Mouse (Mus musculus): ENCODE results near the gene Hist1h3c.
"Not testable (repeated sequence)": the region's sequence is repeated elsewhere in the genome, so short reads cannot be mapped to it uniquely, and the experiment has no call there.

Hist1h3c gene

DNA sequence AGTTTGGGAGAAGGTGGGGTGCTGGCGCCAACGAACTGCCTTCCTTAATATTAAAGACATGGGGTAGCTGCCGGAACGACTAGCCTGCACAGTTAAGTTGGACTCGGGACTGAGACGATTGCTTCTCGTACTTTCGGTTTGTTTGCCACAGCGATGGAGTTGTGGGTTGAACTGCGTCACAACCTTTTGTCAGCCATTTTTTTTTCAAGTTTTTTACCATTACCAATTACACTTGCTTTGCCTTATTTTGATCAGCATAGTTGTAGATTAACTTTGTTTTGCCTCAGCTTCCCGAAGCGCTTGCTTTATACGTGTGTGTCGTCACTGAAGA lies 5.5 kb downstream of the Hist1h3c start:
- no peak for DNase-seq (ENCODE audit: low spot score in 2 of 2)

DNA sequence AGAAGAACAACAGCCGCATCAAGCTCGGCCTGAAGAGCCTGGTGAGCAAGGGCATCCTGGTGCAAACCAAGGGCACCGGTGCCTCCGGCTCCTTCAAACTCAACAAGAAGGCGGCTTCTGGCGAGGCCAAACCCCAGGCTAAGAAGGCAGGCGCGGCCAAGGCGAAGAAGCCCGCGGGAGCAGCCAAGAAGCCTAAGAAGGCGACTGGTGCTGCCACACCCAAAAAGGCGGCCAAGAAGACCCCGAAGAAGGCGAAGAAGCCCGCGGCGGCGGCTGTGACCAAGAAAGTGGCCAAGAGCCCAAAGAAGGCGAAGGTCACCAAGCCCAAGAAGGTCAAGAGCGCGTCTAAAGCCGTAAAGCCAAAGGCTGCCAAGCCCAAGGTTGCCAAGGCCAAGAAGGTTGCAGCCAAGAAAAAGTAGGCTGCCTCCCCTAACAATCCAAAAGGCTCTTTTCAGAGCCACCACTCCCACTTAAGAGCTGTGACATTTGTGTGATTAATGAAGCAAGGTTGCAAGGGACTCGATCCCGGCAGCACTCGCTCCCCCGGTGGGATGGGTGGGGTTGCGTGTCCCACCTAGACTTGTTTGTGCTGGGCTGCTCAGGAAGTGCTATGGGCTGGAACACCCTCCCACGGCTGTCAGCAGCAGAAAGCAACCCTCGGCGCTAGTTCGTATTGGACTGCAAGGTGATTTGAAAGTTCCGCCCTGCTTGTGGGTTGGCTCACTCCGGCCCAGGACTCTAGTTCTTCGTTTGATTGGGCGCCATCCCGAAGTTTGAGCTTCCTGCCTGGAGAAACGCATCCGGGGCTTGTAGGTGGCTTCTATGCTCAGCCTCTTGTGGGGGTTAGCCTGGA lies 6.1 kb downstream of the Hist1h3c start:
- DNase-seq (ENCODE audit: low spot score in 2 of 2): peak; percentile 96

DNA sequence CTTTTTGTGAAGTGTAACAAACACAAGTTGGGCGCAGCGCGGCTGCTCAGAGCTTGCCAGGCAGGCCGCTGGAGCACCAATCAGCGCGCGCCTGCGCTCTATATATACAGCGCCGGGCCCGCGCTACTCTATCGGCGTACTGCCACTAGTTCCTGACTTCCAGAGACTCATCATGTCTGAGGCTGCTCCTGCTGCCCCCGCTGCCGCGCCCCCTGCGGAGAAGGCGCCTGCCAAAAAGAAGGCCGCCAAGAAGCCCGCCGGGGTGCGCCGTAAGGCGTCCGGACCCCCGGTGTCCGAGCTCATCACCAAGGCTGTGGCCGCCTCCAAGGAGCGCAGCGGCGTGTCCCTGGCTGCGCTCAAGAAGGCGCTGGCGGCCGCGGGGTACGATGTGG lies 6.7 kb downstream of the Hist1h3c start, which contains the start of gene Hist1h1c:
Hist1h1c (plus strand) TSS at position 132 of the 392 bp plus-strand sequence.
- DNase-seq (ENCODE audit: low spot score in 2 of 2): peak; percentile 93 to 95

GRCm38 (mm10) chr13:23738041-23738440 lies 7.4 kb downstream of the Hist1h3c start:
- DNase-seq (ENCODE audit: low spot score in 2 of 2): no peak

DNA sequence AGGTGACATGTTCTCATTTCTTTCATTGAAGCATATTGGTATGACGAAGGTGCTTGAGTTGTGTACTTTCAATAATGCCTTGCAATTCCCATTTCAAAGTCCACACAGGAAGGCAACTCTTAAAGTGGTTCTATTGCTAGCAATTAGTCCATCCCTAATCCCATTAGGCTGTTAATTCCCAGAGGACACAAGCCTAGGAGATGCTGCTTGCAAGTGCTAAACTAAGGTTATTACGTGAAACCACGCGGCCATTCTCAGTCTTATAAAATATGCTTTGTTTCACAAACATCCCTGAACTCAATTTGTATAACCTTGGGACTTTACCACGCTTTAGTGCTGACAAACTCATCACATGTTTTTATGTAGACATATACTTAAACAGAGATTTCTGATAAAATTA lies 8.3 kb downstream of the Hist1h3c start:
- no peak for DNase-seq (ENCODE audit: low spot score in 2 of 2)

DNA sequence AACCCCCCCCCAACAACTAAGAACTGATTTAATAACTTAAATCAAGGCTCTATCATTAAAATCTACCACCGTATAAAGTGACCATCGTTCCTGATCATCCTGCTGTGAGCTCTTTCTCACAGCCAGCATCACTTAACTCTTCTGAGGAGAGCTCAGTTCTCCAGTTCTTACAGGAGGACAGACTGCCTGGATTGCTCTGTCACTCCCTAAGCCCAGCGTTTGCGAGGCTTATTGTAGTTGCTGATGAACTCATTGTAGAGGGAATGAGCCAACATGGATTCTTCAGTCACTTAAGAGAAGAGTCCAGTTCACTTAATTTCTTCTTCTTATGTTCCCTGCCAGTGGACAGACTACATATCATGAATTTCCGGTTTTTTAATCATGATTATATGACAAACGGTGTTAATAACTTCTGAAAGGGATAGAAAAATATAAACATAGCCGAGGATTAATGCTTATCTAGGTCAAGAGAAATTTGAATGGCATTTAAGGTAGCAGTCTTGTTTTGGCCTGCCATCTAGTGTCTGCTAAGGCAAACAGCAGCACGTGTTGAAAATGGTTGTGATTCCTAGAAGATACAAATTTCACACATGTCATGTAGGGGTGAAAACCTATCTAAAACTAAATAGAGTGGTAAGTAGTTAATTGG lies 13.1 kb downstream of the Hist1h3c start:
- no peak for DNase-seq (ENCODE audit: low spot score in 2 of 2)

DNA sequence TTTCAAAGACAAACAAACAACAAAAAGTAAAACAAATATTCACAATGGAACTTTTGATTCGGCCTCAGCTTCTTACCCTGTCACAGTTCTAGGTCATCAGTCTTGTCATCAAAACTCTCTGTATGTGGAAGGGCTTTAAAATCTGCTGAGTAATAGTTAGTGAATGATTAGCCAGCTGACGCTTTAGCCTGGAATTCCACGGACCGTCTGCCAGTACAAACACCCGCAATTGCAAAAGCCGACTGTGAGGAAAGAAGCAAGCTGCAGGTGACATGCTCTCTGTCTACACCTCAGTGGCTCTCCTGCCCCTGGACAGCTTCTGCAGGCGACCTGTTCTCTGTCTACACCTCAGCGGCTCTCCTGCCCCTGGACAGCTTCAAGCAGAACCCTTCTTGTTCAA lies 14.9 kb downstream of the Hist1h3c start:
- DNase-seq (ENCODE audit: low spot score in 2 of 2): no peak

DNA sequence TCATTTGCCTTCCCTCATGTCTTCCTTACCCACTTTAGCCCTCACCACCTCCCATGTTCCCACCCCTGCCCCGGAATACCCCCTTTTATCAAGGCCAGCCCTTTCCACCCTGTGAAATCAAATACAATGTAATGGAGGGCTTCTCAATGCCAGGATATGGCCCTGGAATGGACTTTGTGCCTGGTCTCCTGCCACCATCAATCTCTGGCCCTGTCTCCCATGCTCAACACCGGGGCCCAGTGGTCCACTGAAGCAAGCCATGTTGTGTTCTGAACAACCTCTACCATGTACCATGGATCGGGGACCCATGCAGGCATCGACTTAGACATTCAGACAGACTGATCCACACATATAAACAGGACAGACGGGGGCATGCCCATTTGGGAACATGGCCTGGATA lies 15.7 kb downstream of the Hist1h3c start:
- no peak for DNase-seq (ENCODE audit: low spot score in 2 of 2)

GRCm38 (mm10) chr13:23729192-23729525 lies 16.2 kb downstream of the Hist1h3c start:
- DNase-seq (ENCODE audit: low spot score in 2 of 2): no peak

DNA sequence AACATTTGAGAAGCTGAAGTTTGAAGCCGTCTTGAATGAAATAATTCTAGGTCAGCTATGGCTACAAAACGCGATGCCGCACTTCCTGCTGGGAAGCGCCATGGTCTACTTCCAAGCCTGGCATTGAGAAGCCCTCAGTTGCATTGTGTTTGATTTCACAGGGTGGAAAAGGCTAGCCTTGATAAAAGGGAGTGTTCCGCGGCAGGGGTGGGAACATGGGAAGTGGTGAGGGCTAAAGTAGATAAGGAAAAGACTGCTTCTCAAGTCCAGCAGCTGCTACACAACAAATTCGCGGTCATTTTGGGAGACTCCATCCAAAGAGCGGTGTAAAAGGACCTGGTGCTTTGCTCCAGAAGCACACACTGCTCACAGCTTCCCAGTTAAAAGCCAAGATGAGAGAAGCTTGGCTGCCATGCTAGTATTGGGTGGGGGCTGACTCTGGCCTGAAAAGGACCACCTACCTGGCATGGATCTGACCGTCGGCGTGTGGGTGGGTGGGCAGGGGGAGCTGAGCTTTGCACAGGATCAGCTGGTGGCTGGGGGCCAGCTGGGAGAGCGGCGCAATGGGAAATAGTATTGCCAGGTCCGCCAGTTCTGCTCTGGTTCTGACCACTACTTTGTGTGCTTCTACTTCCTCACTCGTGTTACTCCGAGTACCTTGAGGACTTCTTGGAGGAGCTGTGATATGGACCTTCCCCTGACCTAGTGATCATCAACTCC lies 16.8 kb downstream of the Hist1h3c start:
- DNase-seq (ENCODE audit: low spot score in 2 of 2): no peak

GRCm38 (mm10) chr13:23725213-23725612 lies 20.2 kb downstream of the Hist1h3c start:
- no peak for DNase-seq (ENCODE audit: low spot score in 2 of 2)

DNA sequence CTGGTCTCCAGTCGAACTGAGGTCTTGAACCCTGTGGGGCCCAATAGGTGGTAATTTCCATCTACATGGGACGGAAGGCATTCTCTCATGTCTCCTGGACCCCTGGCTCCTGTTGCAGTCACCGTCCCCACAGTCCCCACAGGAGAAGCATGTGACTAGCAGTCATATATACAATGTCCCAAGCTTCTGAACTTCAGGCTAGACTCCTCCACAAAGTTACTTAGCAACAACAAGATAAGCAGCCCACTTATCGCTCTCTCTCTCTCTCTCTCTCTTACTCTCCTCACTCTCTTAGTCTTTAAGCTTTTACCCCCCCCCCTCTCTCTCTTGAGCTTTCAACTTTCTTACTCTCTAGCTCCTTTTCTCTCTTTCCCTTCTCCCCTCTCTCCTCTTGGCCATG lies 21.2 kb downstream of the Hist1h3c start:
- no peak for DNase-seq (ENCODE audit: low spot score in 2 of 2)

DNA sequence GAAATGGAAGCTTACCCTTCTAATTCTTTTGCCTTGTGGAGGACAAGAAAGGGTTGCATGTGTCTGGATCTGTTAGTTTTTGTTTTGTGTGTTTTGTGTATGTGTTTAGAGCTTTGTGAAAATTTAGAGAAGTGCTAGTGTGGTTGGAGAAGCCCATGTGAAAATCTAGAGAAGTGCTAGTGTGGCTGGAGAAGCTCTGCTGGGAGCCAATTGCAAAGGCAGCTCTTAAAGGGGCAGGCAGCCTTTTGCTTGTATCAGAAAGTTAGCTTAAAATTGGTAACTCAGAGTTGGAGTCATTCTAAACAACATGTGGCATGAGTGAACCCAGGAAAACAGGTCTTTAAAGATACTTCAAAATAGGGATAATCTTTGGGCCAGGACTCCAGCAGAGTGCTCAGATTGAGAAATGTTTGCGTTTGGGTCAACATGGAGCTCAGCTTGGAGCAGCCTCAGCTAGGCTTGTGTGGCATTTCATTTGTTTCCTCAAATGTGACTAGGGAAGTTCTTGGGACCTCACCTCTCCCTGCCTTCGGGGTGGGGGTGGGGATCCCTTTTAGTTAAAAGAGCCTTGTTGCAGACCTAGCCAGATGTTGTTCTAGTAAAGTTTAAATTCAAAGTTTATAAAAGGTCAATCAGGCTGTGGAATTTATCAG lies 27.7 kb downstream of the Hist1h3c start:
- DNase-seq (ENCODE audit: low spot score in 2 of 2): not testable (repeated sequence)

DNA sequence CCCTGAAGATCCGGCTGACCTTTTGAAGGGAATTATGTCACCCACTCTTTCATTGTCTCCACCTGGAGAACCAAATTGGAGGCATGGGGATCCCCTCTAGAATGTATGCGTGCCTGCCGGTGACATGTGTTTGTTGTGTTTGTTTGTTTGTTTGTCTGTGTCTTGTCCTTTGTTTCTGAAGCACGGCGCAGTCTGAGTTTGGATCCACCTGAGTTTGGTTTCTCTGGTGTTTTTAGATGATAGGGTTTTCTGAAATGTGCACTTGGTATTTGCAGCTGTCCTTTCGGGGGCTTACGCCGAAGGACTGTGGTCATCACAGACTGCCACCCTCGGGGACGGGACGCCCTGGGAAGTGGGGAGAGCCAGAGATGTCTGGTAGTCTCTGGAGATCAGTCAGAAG lies 28.2 kb downstream of the Hist1h3c start:
- no peak for DNase-seq (ENCODE audit: low spot score in 2 of 2)

DNA sequence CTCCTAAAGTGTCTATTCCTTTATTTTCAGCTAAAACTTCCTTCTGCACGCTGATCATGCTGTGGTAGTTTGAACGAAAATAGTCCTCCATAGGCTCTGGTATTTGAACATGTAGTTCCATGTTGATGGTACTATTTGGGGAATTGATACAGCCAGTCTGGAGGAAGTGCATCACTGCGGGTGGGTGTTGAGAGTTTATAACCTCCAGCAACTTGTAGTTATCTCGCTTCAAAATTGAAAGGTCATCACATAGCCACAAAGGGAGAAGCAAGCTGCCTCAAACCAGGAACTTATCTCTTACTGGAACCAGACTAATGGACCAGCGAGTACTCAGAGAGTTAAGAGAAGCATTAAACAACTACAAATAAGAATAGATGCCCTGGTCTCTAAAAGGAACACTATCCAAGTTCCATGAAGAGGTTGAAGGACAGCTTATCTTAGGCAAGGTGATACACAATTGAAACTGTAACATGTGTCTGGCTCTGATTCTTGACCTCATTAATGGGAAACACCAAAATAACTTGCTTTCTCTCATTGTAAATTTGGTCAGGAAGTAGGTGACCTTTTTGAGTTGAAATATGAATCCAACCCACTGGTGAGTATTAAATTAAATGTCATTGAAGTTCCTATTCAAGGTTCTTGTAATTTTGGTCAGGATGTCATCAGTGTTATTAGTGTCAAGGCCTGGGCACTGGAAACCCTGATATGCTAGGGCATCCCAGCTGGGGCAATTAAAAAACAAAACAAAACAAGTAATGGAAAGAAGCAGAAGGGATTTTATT lies 28.9 kb downstream of the Hist1h3c start:
- DNase-seq (ENCODE audit: low spot score in 2 of 2): peak in 1 of 2 experiments; percentile 35

- DNase-seq (ENCODE audit: low spot score in 2 of 2): peak; percentile 55
Measured at GRCm38 (mm10) chr13:23710374-23711089, 34.9 kb downstream of the Hist1h3c start, which contains the start of gene Hfe. Gene Hfe (minus strand): TSS chr13:23710854.

GRCm38 (mm10) chr13:23709714-23710373 lies 35.6 kb downstream of the Hist1h3c start:
- DNase-seq (ENCODE audit: low spot score in 2 of 2): no peak

- DNase-seq (ENCODE audit: low spot score in 2 of 2): no peak
Measured at GRCm38 (mm10) chr13:23708654-23709053, 36.7 kb downstream of the Hist1h3c start.

GRCm38 (mm10) chr13:23708041-23708440 lies 37.4 kb downstream of the Hist1h3c start:
- DNase-seq (ENCODE audit: low spot score in 2 of 2): no peak

GRCm38 (mm10) chr13:23706771-23707170 lies 38.6 kb downstream of the Hist1h3c start:
- no peak for DNase-seq (ENCODE audit: low spot score in 2 of 2)
